Mouse (Mus musculus) limb, embryonic 11.5 days (tissue): ENCODE results near the gene Olfr1199. TPM values are rescaled to one million over a fixed set of nuclear protein-coding genes. Genes with fewer than 3 reads are reported as not detected.

Source experiments
- ATAC-seq: fragments of 200-750 bp; cut with Nextera tagmentation; 2 replicates; pipeline ENCODE4 v1.8.0; 2017; ENCODE audit warnings: low read depth; ENCODE audit not compliant: insufficient number of reproducible peaks, low FRiP score, low TSS enrichment
- DNase-seq: peaks from one replicate; pipeline ENCODE4 v3.0.0-alpha.2; 2015; ENCODE audit warnings: low spot score
- H3K27ac ChIP-seq: fragments of 300-500 bp; sonication (generic); replicated peaks from 2 replicates; pipeline ENCODE4 v1.5.1; 2014; ENCODE audit warnings: low read depth, mild to moderate bottlenecking, low read length
- H3K27me3 ChIP-seq: fragments of 300-500 bp; sonication (generic); 2 replicates; pipeline ENCODE4 v1.6.1; 2014; ENCODE audit warnings: mild to moderate bottlenecking, low read length, mixed read lengths; ENCODE audit not compliant: control insufficient read depth, insufficient read depth
- H3K36me3 ChIP-seq: fragments of 300-500 bp; sonication (generic); 2 replicates; pipeline ENCODE4 v1.6.1; 2014; ENCODE audit warnings: mild to moderate bottlenecking, low read length, moderate library complexity, mixed read lengths; ENCODE audit not compliant: control insufficient read depth, insufficient read depth
- H3K4me1 ChIP-seq: fragments of 300-500 bp; sonication (generic); 2 replicates; pipeline ENCODE4 v1.6.1; 2014; ENCODE audit warnings: low read length, mixed read lengths; ENCODE audit not compliant: control insufficient read depth, insufficient read depth
- H3K4me2 ChIP-seq: fragments of 300-500 bp; sonication (generic); 2 replicates; pipeline ENCODE4 v1.6.1; 2014; ENCODE audit warnings: low read depth, mild to moderate bottlenecking, moderate library complexity; ENCODE audit not compliant: severe bottlenecking
- H3K4me3 ChIP-seq: fragments of 300-500 bp; sonication (generic); 2 replicates; pipeline ENCODE4 v1.5.1; 2014; ENCODE audit warnings: low read depth, low read length
- H3K9ac ChIP-seq: fragments of 300-500 bp; sonication (generic); 2 replicates; pipeline ENCODE4 v1.6.1; 2014; ENCODE audit warnings: mild to moderate bottlenecking, low read length
- H3K9me3 ChIP-seq: fragments of 300-500 bp; sonication (generic); 2 replicates; pipeline ENCODE4 v1.6.1; 2016; ENCODE audit warnings: low read length; ENCODE audit not compliant: control insufficient read depth
- WGBS: fragments of 180-500 bp; shearing (Covaris S2); extraction: QIAGEN DNeasy Blood & Tissue Kit; methylation state at CpG from one replicate; pipeline ENCODE4 v1.1.7; 2014; 5-methylcytosine and 5-hydroxymethylcytosine counted together
- polyA plus RNA-seq: library from polyadenylated mRNA; unstranded; fragments of >200 nt; fragmentation: Nextera tagmentation; extraction: Ambion mirVana; gene quantifications from 2 replicates; pipeline ENCODE4 v1.2.1, GENCODE M21; 2014

Olfr1199 gene
- not detected in 2 replicates for polyA plus RNA-seq

DNA sequence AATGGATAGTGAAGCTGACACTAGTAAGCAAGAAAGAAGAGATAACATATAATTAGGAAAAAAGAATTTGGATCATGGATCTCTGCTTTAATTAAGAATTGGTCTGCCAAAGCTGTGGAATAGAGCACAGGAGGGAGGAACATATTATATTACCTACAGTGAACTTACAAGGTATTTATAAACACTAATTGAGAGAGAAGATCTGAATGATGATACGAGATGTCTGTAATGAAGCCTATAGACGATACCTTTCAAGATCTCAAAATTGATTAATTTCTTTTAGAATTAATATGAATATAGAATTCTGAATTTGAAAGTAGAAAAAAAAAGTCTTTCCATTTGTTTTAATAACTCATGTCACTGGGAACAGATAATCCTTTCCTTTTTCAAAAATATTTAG is at the start of gene Olfr1199:
Gene Olfr1199, minus strand, starts transcription at position 101 of the 400 bp plus-strand sequence.
- Histone ChIP-seq H3K9me3 (no peaks in the 10 kb centered on the region), H3K4me1 (no peaks in the 10 kb centered on the region), H3K27me3 (no peaks in the 10 kb centered on the region), H3K9ac (no peak within 1 kb of the TSS), H3K4me2 (no peak within 1 kb of the TSS), H3K27ac (no peak within 1 kb of the TSS), H3K36me3 (no peaks in the 10 kb centered on the region), H3K4me3 (no peak within 1 kb of the TSS)
- WGBS, result 92% methylated on average over 2 of the region's 2 CpGs
- DNase-seq, result no peak
- no peak for ATAC-seq

DNA sequence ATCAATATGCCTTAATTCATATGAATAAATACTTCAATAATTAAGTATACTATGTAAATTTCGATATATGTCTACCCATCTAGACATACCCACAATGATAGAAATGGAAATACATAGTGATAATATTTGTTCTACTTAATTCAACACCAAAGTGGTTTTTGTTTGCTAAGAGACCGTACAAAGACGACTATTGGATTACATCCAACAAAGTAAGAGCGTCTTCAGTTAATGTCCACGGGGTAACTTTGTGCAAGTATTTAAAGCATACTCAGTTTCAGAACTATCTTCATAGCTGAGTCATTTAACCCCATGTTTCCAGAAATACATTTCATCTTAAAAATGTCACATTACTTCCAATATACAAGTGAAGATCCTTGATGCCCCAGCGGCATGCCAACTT is 32.5 kb upstream of the Olfr1199 start, which contains the start of gene Olfr1201:
Gene Olfr1201, plus strand, starts transcription at position 301 of the 400 bp plus-strand sequence.
- H3K9ac ChIP-seq, result no peak within 1 kb of the TSS
- DNase-seq, result no peak
- no peaks in the 10 kb centered on the region for H3K9me3 ChIP-seq
- H3K4me1 ChIP-seq, result no peaks in the 10 kb centered on the region
- H3K4me2 ChIP-seq, result no peak within 1 kb of the TSS
- 89% methylated on average over 6 of the region's 6 CpGs for WGBS
- ATAC-seq, result no peak
- no peaks in the 10 kb centered on the region for H3K27me3 ChIP-seq
- H3K27ac ChIP-seq, result no peak within 1 kb of the TSS
- no peak within 1 kb of the TSS for H3K4me3 ChIP-seq
- no peaks in the 10 kb centered on the region for H3K36me3 ChIP-seq

DNA sequence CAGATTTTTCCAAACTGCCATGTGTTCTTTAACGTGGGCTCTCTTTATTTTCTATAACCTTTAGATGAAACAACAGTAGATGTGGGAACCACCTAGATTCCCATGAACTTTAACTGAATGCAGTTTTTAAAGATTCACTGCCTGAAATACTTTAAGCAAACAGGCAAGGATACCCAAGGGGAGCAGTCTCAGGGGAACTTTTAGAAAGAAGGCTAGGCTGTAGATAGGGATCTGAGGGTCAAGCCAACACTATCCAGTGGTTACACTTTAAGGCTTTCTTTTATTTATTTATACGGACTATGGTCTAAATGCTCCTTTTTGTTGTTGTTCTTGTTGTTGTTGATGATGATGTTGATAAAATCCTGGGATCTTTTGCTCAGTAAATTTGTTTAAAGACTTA is 10.1 kb upstream of the Olfr1199 start, which contains the start of gene Olfr1200:
Gene Olfr1200, minus strand, starts transcription at position 101 of the 400 bp plus-strand sequence.
- H3K27ac ChIP-seq, result no peak within 1 kb of the TSS
- no peak within 1 kb of the TSS for H3K4me3 ChIP-seq
- ATAC-seq, result no peak
- H3K4me1 ChIP-seq, result no peaks in the 10 kb centered on the region
- H3K4me2 ChIP-seq, result no peak within 1 kb of the TSS
- no peaks in the 10 kb centered on the region for H3K27me3 ChIP-seq
- no peak for DNase-seq
- H3K36me3 ChIP-seq, result no peaks in the 10 kb centered on the region
- H3K9ac ChIP-seq, result no peak within 1 kb of the TSS
- 81% methylated on average over 2 of the region's 2 CpGs for WGBS
- no peaks in the 10 kb centered on the region for H3K9me3 ChIP-seq

DNA sequence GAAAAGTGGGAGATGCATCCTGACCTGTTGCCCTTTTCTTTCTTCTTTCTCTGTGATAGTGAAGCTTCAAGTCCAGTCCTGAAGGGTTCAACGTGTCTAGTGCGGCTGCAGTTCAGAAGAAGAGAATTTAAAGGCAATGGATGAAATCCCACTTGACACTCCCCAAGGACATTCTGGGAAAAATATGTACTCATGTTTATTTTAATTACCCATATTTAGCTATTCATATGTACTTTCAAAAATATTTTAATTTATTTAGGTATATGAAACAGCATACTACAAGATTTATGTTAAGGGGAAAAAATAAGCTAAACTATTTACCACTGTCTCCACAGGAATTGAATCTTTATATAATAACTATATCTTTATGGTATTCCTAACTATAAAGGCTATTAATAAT is 9.0 kb downstream of the Olfr1199 start, which contains the start of gene Olfr1198:
Gene Olfr1198, minus strand, starts transcription at position 101 of the 400 bp plus-strand sequence.
- Histone ChIP-seq H3K4me1 (no peaks in the 10 kb centered on the region), H3K9me3 (no peaks in the 10 kb centered on the region), H3K27ac (no peak within 1 kb of the TSS), H3K36me3 (no peaks in the 10 kb centered on the region), H3K9ac (no peak within 1 kb of the TSS), H3K27me3 (no peaks in the 10 kb centered on the region), H3K4me2 (no peak within 1 kb of the TSS), H3K4me3 (no peak within 1 kb of the TSS)
- ATAC-seq, result no peak
- WGBS, result 85% methylated on average over 2 of the region's 2 CpGs
- no peak for DNase-seq

DNA sequence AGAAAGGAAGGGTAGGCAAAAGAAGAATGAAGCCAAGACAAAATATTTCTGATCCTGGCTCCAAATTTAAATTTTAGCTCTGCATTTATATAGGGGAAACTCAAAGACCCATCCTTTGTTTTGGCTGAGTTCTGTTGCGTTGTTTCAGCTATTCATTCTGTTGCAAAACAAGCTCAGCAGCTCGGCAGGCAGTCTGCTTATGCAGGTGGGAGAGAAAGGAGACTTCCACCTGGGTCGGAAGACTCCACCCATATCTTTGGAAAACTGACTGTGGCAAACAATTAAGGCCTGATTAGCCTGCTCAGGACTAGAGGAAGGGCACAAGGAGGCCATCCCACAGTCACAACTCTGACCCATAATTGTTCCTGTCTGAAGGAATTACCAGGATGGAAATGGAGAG is 16.9 kb downstream of the Olfr1199 start:
- no peak for ATAC-seq
- H3K27ac ChIP-seq, result no peak overlapping the region

DNA sequence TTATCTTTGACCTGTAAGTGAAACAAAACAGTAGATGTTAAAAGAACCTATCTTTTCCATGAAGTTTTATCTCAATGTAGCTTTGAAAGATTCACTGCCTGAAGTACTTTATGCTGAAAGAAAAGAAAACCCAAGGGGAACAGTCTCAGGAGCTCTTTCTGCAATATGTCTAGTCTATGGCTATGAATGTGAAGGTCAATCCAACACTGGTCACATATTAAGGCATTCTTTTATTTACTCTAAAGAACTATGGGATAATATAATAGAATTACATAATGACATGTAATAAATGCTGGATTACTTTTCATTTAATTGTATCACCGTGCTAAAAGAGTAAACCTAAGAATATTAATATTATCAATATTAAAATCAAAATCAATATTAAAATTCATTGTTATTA is 28.0 kb downstream of the Olfr1199 start, which contains the start of gene Olfr1197:
Gene Olfr1197, minus strand, starts transcription at position 101 of the 400 bp plus-strand sequence.
- H3K9me3 ChIP-seq, result no peaks in the 10 kb centered on the region
- ATAC-seq (no peak), DNase-seq (no peak)
- no peaks in the 10 kb centered on the region for H3K36me3 ChIP-seq
- H3K27me3 ChIP-seq, result no peaks in the 10 kb centered on the region
- no peak within 1 kb of the TSS for H3K27ac ChIP-seq
- no peak within 1 kb of the TSS for H3K9ac ChIP-seq
- no peaks in the 10 kb centered on the region for H3K4me1 ChIP-seq
- 91% methylated on average over 1 of the region's 1 CpGs for WGBS
- no peak within 1 kb of the TSS for H3K4me2 ChIP-seq
- no peak within 1 kb of the TSS for H3K4me3 ChIP-seq

More for the DNA sequence above, 16.9 kb downstream of the Olfr1199 start:
- Histone ChIP-seq H3K4me2 (no peak overlapping the region), H3K36me3 (no peaks in the 10 kb centered on the region), H3K4me3 (no peak overlapping the region), H3K9me3 (no peaks in the 10 kb centered on the region), H3K9ac (no peak overlapping the region), H3K27me3 (no peaks in the 10 kb centered on the region), H3K4me1 (no peaks in the 10 kb centered on the region)
- DNase-seq, result no peak
- WGBS, result 81% methylated on average over 3 of the region's 3 CpGs

DNA sequence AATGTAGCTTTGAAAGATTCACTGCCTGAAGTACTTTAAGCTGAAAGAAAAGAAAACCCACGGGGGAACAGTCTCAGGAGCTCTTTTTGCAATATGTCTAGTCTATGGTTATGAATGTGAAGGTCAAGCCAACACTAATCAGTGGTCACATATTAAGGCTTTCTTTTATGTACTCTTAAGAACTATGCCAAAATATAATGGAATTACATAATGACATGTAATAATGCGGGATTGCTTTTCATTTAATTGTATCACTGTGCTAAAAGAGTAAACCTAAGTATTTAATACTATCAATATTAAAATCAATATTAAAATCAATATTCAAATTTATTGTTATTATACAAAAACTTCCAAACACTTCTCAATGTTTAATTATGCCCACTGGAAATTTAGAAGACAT is 55.8 kb downstream of the Olfr1199 start, which contains the start of gene Olfr1196:
Gene Olfr1196, minus strand, starts transcription at position 101 of the 400 bp plus-strand sequence.
- ATAC-seq, result no peak
- no peak within 1 kb of the TSS for H3K4me2 ChIP-seq
- no peak for DNase-seq
- H3K9ac ChIP-seq, result no peak within 1 kb of the TSS
- no peak within 1 kb of the TSS for H3K27ac ChIP-seq
- no peak within 1 kb of the TSS for H3K4me3 ChIP-seq
- no peaks in the 10 kb centered on the region for H3K9me3 ChIP-seq
- H3K36me3 ChIP-seq, result no peaks in the 10 kb centered on the region
- WGBS, result 86% methylated on average over 2 of the region's 2 CpGs
- no peaks in the 10 kb centered on the region for H3K4me1 ChIP-seq
- H3K27me3 ChIP-seq, result no peaks in the 10 kb centered on the region
